Mouse (Mus musculus): ENCODE data around the gene Sdk1. TPM values are rescaled to one million over a fixed set of nuclear protein-coding genes. Genes with fewer than 3 reads are reported as not detected.
A peak's percentile ranks its signal among the peaks of the same experiment; 100 is the strongest.

The Sdk1 gene
- polyA plus RNA-seq, 1 experiment from 2014 or later = 0.71 TPM

DNA sequence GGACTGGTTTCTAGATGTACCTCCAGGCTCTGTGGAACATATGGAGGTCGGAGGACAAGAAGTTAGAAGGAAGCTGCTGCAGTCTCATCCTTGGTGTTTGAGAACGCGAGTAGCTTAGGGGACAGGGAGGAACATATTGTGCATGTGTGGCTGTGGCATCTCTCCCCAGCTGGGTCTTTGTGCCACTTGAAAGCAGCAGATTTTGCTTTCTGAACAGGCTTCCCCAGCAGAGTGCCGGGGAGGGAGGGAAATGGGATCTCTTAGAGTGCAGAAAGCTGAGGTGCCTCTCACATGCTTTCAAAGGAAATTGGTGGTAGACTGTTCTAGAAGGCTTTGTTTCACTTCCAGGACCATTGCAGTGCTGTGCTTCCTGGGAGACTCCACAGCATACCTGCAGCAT, 820.5 kb downstream of the Sdk1 start:
- Histone ChIP-seq H3K4me2 (no peak overlapping the region), H3K9me3 (replicated peaks) (no peaks in the 10 kb centered on the region), H3K36me3 (ENCODE audit: poor library complexity, severe bottlenecking) (no peaks in the 10 kb centered on the region), H3K9ac (no peak overlapping the region), H3K27ac (no peak overlapping the region), H3K4me1 (no peaks in the 10 kb centered on the region), H3K4me3 (no peak overlapping the region), H3K27me3 (no peaks in the 10 kb centered on the region)
- ATAC-seq = no peak
- WGBS = 72% methylated on average over 4 of the region's 4 CpGs

GRCm38 (mm10) chr5:142071322-142071721, 830.0 kb downstream of the Sdk1 start:
- ATAC-seq = no peak
- Histone ChIP-seq H3K4me3 (no peak overlapping the region), H3K9me3 (replicated peaks) (0 out of 2 replicates have a peak, but pooled peaks cover 6% of the 10 kb centered on the region), H3K27ac (no peak overlapping the region), H3K36me3 (ENCODE audit: poor library complexity, severe bottlenecking) (no peaks in the 10 kb centered on the region), H3K4me2 (no peak overlapping the region), H3K4me1 (peaks cover 19% of the 10 kb centered on the region), H3K27me3 (no peaks in the 10 kb centered on the region), H3K9ac (no peak overlapping the region)
- 99% methylated on average over 3 of the region's 3 CpGs for WGBS

DNA sequence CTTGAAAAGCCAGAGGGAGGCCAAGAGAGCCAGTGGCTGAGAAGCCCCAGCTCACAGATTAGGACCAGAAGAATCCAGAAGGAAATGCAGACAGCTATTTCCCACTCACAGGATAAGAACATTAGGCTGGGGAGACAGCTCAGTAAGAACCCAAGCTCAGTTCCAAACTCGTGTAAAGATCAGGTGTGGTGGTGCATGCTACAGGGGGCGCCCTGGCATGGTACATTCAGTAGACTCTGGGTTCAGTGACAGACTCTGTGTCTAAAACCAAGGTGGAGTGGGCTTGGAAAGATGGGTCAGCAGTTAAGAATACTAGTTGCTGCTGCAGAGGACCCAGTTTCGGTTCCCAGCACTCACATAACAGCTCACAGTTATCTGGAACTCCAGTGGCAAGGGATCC, 832.6 kb downstream of the Sdk1 start:
- 81% methylated on average over 3 of the region's 3 CpGs for WGBS
- Histone ChIP-seq H3K4me3 (no peak overlapping the region), H3K9ac (no peak overlapping the region), H3K4me1 (peaks cover 19% of the 10 kb centered on the region), H3K27ac (no peak overlapping the region), H3K36me3 (ENCODE audit: poor library complexity, severe bottlenecking) (no peaks in the 10 kb centered on the region), H3K4me2 (no peak overlapping the region), H3K27me3 (no peaks in the 10 kb centered on the region), H3K9me3 (replicated peaks) (0 out of 2 replicates have a peak, but pooled peaks cover 6% of the 10 kb centered on the region)
- ATAC-seq = no peak

DNA sequence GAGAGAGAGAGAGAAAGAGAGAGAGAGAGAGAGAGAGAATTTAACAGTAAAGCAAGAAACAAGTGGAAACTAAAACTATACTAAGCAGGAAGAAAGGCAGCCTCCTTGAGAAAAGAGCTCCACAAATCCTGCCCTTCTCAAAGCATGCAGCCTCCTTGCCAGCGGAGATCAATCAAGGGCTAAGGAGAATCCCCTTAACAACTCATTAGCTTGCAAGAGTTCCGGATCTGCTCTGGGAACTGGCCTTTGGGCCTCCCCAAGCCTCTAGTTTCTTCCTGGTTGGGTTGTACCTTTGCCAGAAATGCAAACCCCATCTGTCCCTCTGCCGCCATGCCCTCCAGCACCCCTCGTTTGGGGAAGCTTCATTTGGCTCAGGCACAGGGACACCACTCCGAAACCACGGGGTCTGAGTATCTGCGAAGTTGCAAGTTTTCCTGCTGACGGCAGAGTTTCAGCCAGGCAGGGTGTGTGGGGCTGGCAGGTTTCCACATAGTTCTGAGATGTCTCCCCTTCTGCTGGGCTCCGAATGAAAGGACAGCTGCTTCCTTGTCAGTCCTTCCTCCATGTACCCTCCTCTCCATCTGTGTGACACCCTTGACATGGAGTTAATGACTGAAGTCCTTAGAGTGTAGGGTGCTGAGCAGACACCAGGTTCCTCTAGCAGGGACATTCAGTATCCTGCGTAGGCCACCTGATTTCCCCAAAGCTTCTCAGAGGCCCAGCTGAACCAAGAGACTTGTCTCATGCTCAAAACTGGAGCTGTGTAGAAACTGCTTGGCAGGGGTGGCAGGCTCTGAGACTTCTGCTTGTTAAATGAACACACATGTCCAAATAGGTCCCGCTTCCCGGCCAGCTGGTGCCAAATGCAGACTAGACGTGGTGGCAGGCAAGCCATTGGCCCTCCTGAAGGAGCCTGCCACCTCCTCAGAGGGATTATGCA, 833.5 kb downstream of the Sdk1 start:
- Histone ChIP-seq H3K4me3 (no peak overlapping the region), H3K9ac (no peak overlapping the region), H3K36me3 (ENCODE audit: poor library complexity, severe bottlenecking) (no peaks in the 10 kb centered on the region), H3K4me1 (peaks cover 19% of the 10 kb centered on the region), H3K9me3 (replicated peaks) (0 out of 2 replicates have a peak, but pooled peaks cover 1% of the 10 kb centered on the region), H3K27ac (peak overlapping the region; percentile 37), H3K27me3 (no peaks in the 10 kb centered on the region), H3K4me2 (0 out of 2 replicates have a peak overlapping the region, but pooled peaks have one; percentile 7)
- 38% methylated on average over 13 of the region's 13 CpGs for WGBS
- ATAC-seq = peak; percentile 78

DNA sequence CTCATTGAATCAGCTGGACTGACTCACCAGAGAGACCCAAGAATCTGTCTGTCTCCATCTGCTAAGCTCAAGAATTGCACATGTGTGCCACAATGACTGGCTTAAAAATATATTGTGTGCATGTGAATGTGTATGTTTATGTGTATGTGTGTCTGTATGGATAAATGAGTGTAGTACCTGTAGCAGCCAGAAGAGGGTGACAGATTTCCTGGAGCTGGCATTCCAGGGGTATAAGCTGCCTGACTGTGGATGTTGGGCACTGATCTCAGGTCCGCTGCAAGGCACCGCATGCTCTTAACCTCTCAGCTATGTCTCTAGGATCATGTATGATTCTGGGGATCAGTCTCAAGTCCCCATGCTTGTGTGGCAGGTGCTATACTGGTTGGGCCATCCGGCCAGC, 839.4 kb downstream of the Sdk1 start:
- WGBS = 96% methylated on average over 3 of the region's 3 CpGs
- Histone ChIP-seq H3K36me3 (ENCODE audit: poor library complexity, severe bottlenecking) (no peaks in the 10 kb centered on the region), H3K4me3 (no peak overlapping the region), H3K27ac (no peak overlapping the region), H3K4me1 (peaks cover 1% of the 10 kb centered on the region; the same call in 1 of the 2 replicates), H3K27me3 (no peaks in the 10 kb centered on the region), H3K9ac (no peak overlapping the region), H3K9me3 (replicated peaks) (no peaks in the 10 kb centered on the region), H3K4me2 (no peak overlapping the region)
- ATAC-seq = no peak

- Histone ChIP-seq H3K9me3 (replicated peaks) (no peaks in the 10 kb centered on the region), H3K4me1 (no peaks in the 10 kb centered on the region), H3K27ac (no peak overlapping the region), H3K9ac (no peak overlapping the region), H3K36me3 (ENCODE audit: poor library complexity, severe bottlenecking) (no peaks in the 10 kb centered on the region), H3K27me3 (no peaks in the 10 kb centered on the region), H3K4me2 (no peak overlapping the region), H3K4me3 (no peak overlapping the region)
- ATAC-seq = no peak
- WGBS = 86% methylated on average over 3 of the region's 3 CpGs
Observed at GRCm38 (mm10) chr5:142081076-142081475, 839.8 kb downstream of the Sdk1 start.

- H3K4me3 ChIP-seq = no peak overlapping the region
- no peaks in the 10 kb centered on the region for H3K9me3 ChIP-seq (replicated peaks)
- H3K36me3 ChIP-seq (ENCODE audit: poor library complexity, severe bottlenecking) = no peaks in the 10 kb centered on the region
- H3K27me3 ChIP-seq = no peaks in the 10 kb centered on the region
- no peak overlapping the region for H3K9ac ChIP-seq
- no peaks in the 10 kb centered on the region for H3K4me1 ChIP-seq
- no peak overlapping the region for H3K4me2 ChIP-seq
- ATAC-seq = no peak
- WGBS = 92% methylated on average over 11 of the region's 11 CpGs
- H3K27ac ChIP-seq = no peak overlapping the region
Observed at GRCm38 (mm10) chr5:142096377-142096841, 855.1 kb downstream of the Sdk1 start.

- Histone ChIP-seq H3K4me1 (no peaks in the 10 kb centered on the region), H3K9me3 (replicated peaks) (no peaks in the 10 kb centered on the region), H3K27me3 (no peaks in the 10 kb centered on the region), H3K27ac (peak overlapping the region; percentile 31; the same call in 1 of the 2 replicates), H3K4me2 (no peak overlapping the region), H3K9ac (no peak overlapping the region), H3K4me3 (no peak overlapping the region), H3K36me3 (ENCODE audit: poor library complexity, severe bottlenecking) (no peaks in the 10 kb centered on the region)
- WGBS = 63% methylated on average over 7 of the region's 7 CpGs
- no peak for ATAC-seq
Observed at GRCm38 (mm10) chr5:142100176-142100575, 858.9 kb downstream of the Sdk1 start.

DNA sequence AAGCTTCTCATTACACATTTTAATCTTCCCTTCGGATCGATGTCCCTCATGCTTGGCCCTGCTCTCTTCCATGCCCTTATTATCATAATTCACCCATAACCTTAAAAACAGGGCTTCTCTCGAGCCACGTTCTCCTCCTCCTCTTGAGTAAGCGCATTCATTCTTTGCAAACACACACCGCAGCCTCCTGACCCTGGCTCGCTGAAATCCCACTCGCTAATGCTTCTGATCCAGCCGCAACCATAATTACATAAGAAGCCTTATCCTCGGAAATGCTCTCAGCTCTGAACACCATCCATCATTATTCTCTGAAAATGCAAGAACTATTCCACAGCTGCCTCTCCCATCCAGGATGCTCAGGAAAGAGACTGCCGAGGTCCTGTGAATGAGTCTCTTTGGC, 866.1 kb downstream of the Sdk1 start:
- no peak for ATAC-seq
- no peaks in the 10 kb centered on the region for H3K4me1 ChIP-seq
- peak overlapping the region; percentile 42 for H3K27ac ChIP-seq
- 61% methylated on average over 11 of the region's 11 CpGs for WGBS
- H3K9ac ChIP-seq = no peak overlapping the region
- H3K4me3 ChIP-seq = no peak overlapping the region
- no peaks in the 10 kb centered on the region for H3K9me3 ChIP-seq (replicated peaks)
- no peaks in the 10 kb centered on the region for H3K36me3 ChIP-seq (ENCODE audit: poor library complexity, severe bottlenecking)
- H3K4me2 ChIP-seq = no peak overlapping the region
- H3K27me3 ChIP-seq = no peaks in the 10 kb centered on the region

DNA sequence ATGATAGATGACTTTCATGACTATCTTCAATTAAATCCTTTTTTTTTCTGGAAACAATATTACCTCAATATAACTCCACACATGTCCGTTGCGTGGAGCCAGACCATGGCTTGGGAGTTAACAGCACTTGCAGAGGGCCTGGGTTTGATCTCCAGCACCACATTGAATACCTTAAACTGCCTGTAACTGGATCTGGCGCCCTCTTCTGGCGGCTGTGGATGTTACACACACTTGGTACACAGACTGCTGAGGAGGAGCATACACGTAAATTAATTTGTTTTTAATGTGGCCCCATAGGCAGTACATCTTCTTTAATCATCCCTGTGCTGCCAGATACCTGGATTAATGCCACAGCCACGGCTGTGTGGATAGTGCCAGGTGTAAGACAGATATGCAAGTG, 870.7 kb downstream of the Sdk1 start:
- Histone ChIP-seq H3K4me3 (no peak overlapping the region), H3K27me3 (no peaks in the 10 kb centered on the region), H3K4me2 (no peak overlapping the region), H3K27ac (no peak overlapping the region), H3K4me1 (peaks cover 16% of the 10 kb centered on the region), H3K36me3 (ENCODE audit: poor library complexity, severe bottlenecking) (no peaks in the 10 kb centered on the region), H3K9ac (no peak overlapping the region), H3K9me3 (replicated peaks) (no peaks in the 10 kb centered on the region)
- 90% methylated on average over 6 of the region's 6 CpGs for WGBS
- ATAC-seq = no peak

- H3K4me2 ChIP-seq = no peak overlapping the region
- H3K4me3 ChIP-seq = no peak overlapping the region
- peaks cover 16% of the 10 kb centered on the region for H3K4me1 ChIP-seq
- H3K36me3 ChIP-seq (ENCODE audit: poor library complexity, severe bottlenecking) = no peaks in the 10 kb centered on the region
- H3K9ac ChIP-seq = no peak overlapping the region
- H3K27ac ChIP-seq = peak overlapping the region; percentile 25; the same call in 1 of the 2 replicates
- no peaks in the 10 kb centered on the region for H3K9me3 ChIP-seq (replicated peaks)
- WGBS = 14% methylated on average over 18 of the region's 18 CpGs
- no peaks in the 10 kb centered on the region for H3K27me3 ChIP-seq
- peak; percentile 30; the same call in 1 of the 2 replicates for ATAC-seq
Observed at GRCm38 (mm10) chr5:142113210-142114175, 872.2 kb downstream of the Sdk1 start.

DNA sequence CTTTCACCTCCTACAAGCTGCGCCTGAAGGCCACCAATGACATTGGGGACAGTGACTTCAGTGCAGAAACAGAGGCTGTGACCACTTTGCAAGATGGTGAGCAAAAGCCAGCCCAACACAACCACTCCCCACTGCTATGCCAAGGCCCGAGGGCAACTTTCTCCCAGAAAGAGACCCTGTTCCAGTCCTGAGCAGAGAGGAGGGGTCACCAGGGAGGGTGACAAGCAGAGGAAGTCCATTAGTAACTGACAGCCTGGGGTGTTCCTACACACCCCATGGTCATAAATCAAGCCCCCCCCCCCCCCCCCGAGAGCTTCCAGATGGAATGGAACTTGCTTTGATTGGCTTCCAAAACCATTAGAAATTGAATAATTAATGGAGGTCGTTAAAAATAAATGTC, 886.5 kb downstream of the Sdk1 start:
- Histone ChIP-seq H3K27ac (no peak overlapping the region), H3K4me1 (peaks cover 6% of the 10 kb centered on the region; the same call in 1 of the 2 replicates), H3K9ac (no peak overlapping the region), H3K4me2 (no peak overlapping the region), H3K9me3 (replicated peaks) (no peaks in the 10 kb centered on the region), H3K4me3 (no peak overlapping the region), H3K36me3 (ENCODE audit: poor library complexity, severe bottlenecking) (no peaks in the 10 kb centered on the region), H3K27me3 (no peaks in the 10 kb centered on the region)
- WGBS = 68% methylated on average over 4 of the region's 4 CpGs
- no peak for ATAC-seq
